Mouse (Mus musculus): ENCODE results near the gene Galns. TPM values are rescaled to one million over a fixed set of nuclear protein-coding genes. Genes with fewer than 3 reads are reported as not detected.

Gene Galns
- polyA plus RNA-seq (2011; ENCODE audit: insufficient read depth, insufficient read length, low replicate concordance, missing spikeins), result 18.7 and 40.6 TPM in 2 replicates

- TF ChIP-seq CTCF (IDR thresholded peaks at IDR 0.05; ENCODE audit: control insufficient read depth, insufficient read depth, low read length) (peak; percentile 31; the same call in 1 of the 2 replicates), POLR2A (IDR thresholded peaks at IDR 0.05; ENCODE audit: borderline replicate concordance, control insufficient read depth, low read depth, low read length) (peak; percentile 80; the same call in 1 of the 2 replicates)
- H3K4me1 ChIP-seq (ENCODE audit: control insufficient read depth, insufficient read depth, low read length), result peaks cover 6% of the 10 kb centered on the region
- H3K27ac ChIP-seq (ENCODE audit: control insufficient read depth, insufficient read depth, low read depth, low read length, poor library complexity), result peak within 1 kb of the TSS; percentile 97
- H3K4me3 ChIP-seq (replicated peaks; ENCODE audit: control insufficient read depth, low read depth, low read length), result peak within 1 kb of the TSS; percentile 87
- WGBS, result under 1% methylated on average over 56 of the region's 57 CpGs
Measured at GRCm38 (mm10) chr8:122611295-122612133, at the start of gene Galns, which contains the start of gene Trappc2l. Gene Galns, minus strand, starts transcription at chr8:122611463. Gene Trappc2l, plus strand, starts transcription at chr8:122611640.

- peaks cover 4% of the 10 kb centered on the region; the same call in 1 of the 2 replicates for H3K4me1 ChIP-seq (ENCODE audit: control insufficient read depth, insufficient read depth, low read length)
- H3K4me3 ChIP-seq (replicated peaks; ENCODE audit: control insufficient read depth, low read depth, low read length), result no peak overlapping the region
- WGBS, result 61% methylated on average over 2 of the region's 2 CpGs
- TF ChIP-seq CTCF (IDR thresholded peaks at IDR 0.05; ENCODE audit: control insufficient read depth, insufficient read depth, low read length), result peak; percentile 74
- TF ChIP-seq POLR2A (IDR thresholded peaks at IDR 0.05; ENCODE audit: borderline replicate concordance, control insufficient read depth, low read depth, low read length), result no peak
- H3K27ac ChIP-seq (ENCODE audit: control insufficient read depth, insufficient read depth, low read depth, low read length, poor library complexity), result no peak overlapping the region
Measured at GRCm38 (mm10) chr8:122660022-122660421, 48.8 kb upstream of the Galns start.

GRCm38 (mm10) chr8:122658807-122659160, 47.5 kb upstream of the Galns start:
- no peak overlapping the region for H3K27ac ChIP-seq (ENCODE audit: control insufficient read depth, insufficient read depth, low read depth, low read length, poor library complexity)
- H3K4me3 ChIP-seq (replicated peaks; ENCODE audit: control insufficient read depth, low read depth, low read length), result no peak overlapping the region
- 87% methylated on average over 9 of the region's 9 CpGs for WGBS
- TF ChIP-seq POLR2A (IDR thresholded peaks at IDR 0.05; ENCODE audit: borderline replicate concordance, control insufficient read depth, low read depth, low read length), result no peak
- no peak for TF ChIP-seq CTCF (IDR thresholded peaks at IDR 0.05; ENCODE audit: control insufficient read depth, insufficient read depth, low read length)
- H3K4me1 ChIP-seq (ENCODE audit: control insufficient read depth, insufficient read depth, low read length), result peaks cover 1% of the 10 kb centered on the region; the same call in 1 of the 2 replicates

- Histone ChIP-seq H3K4me1 (ENCODE audit: control insufficient read depth, insufficient read depth, low read length) (peaks cover 1% of the 10 kb centered on the region; the same call in 1 of the 2 replicates), H3K27ac (ENCODE audit: control insufficient read depth, insufficient read depth, low read depth, low read length, poor library complexity) (no peak overlapping the region), H3K4me3 (replicated peaks; ENCODE audit: control insufficient read depth, low read depth, low read length) (no peak overlapping the region)
- TF ChIP-seq CTCF (IDR thresholded peaks at IDR 0.05; ENCODE audit: control insufficient read depth, insufficient read depth, low read length) (no peak), POLR2A (IDR thresholded peaks at IDR 0.05; ENCODE audit: borderline replicate concordance, control insufficient read depth, low read depth, low read length) (no peak)
- WGBS, result 87% methylated on average over 10 of the region's 10 CpGs
Measured at GRCm38 (mm10) chr8:122658149-122658806, 47.0 kb upstream of the Galns start.

- H3K4me3 ChIP-seq (replicated peaks; ENCODE audit: control insufficient read depth, low read depth, low read length), result no peak overlapping the region
- TF ChIP-seq POLR2A (IDR thresholded peaks at IDR 0.05; ENCODE audit: borderline replicate concordance, control insufficient read depth, low read depth, low read length), result no peak
- TF ChIP-seq CTCF (IDR thresholded peaks at IDR 0.05; ENCODE audit: control insufficient read depth, insufficient read depth, low read length), result no peak
- 61% methylated on average over 13 of the region's 13 CpGs for WGBS
- no peak overlapping the region for H3K27ac ChIP-seq (ENCODE audit: control insufficient read depth, insufficient read depth, low read depth, low read length, poor library complexity)
- peaks cover 1% of the 10 kb centered on the region; the same call in 1 of the 2 replicates for H3K4me1 ChIP-seq (ENCODE audit: control insufficient read depth, insufficient read depth, low read length)
Measured at GRCm38 (mm10) chr8:122656056-122656999, 45.1 kb upstream of the Galns start.

GRCm38 (mm10) chr8:122654768-122655167, 43.5 kb upstream of the Galns start:
- H3K27ac ChIP-seq (ENCODE audit: control insufficient read depth, insufficient read depth, low read depth, low read length, poor library complexity), result no peak overlapping the region
- no peak overlapping the region for H3K4me3 ChIP-seq (replicated peaks; ENCODE audit: control insufficient read depth, low read depth, low read length)
- no peak for TF ChIP-seq CTCF (IDR thresholded peaks at IDR 0.05; ENCODE audit: control insufficient read depth, insufficient read depth, low read length)
- no peak for TF ChIP-seq POLR2A (IDR thresholded peaks at IDR 0.05; ENCODE audit: borderline replicate concordance, control insufficient read depth, low read depth, low read length)
- WGBS, result 92% methylated on average over 7 of the region's 7 CpGs
- H3K4me1 ChIP-seq (ENCODE audit: control insufficient read depth, insufficient read depth, low read length), result peaks cover 1% of the 10 kb centered on the region; the same call in 1 of the 2 replicates

GRCm38 (mm10) chr8:122652643-122653042, 41.4 kb upstream of the Galns start:
- Histone ChIP-seq H3K27ac (ENCODE audit: control insufficient read depth, insufficient read depth, low read depth, low read length, poor library complexity) (no peak overlapping the region), H3K4me3 (replicated peaks; ENCODE audit: control insufficient read depth, low read depth, low read length) (no peak overlapping the region), H3K4me1 (ENCODE audit: control insufficient read depth, insufficient read depth, low read length) (peaks cover 1% of the 10 kb centered on the region; the same call in 1 of the 2 replicates)
- no peak for TF ChIP-seq POLR2A (IDR thresholded peaks at IDR 0.05; ENCODE audit: borderline replicate concordance, control insufficient read depth, low read depth, low read length)
- TF ChIP-seq CTCF (IDR thresholded peaks at IDR 0.05; ENCODE audit: control insufficient read depth, insufficient read depth, low read length), result no peak
- 59% methylated on average over 6 of the region's 6 CpGs for WGBS
